Mouse (Mus musculus) embryonic fibroblast, embryonic 13.5 days (primary cell): Measurements from ENCODE around the gene 3110009E18Rik. TPM values are rescaled to one million over a fixed set of nuclear protein-coding genes. Genes with fewer than 3 reads are reported as not detected.
A peak's percentile ranks its signal among the peaks of the same experiment; 100 is the strongest.

Source experiments
- H3K27ac ChIP-seq: 2 replicates; pipeline ENCODE4 v1.5.1; 2012; ENCODE audit warnings: low read length, control low read depth, inconsistent platforms; ENCODE audit not compliant: insufficient read depth
- H3K4me1 ChIP-seq: 2 replicates; pipeline ENCODE4 v1.6.1; 2011; ENCODE audit warnings: low read length; ENCODE audit not compliant: control insufficient read depth, insufficient read depth
- H3K4me3 ChIP-seq: 2 replicates; pipeline ENCODE4 v1.5.1; 2011; ENCODE audit warnings: mild to moderate bottlenecking, control low read depth, low read length; ENCODE audit not compliant: insufficient read depth
- CTCF ChIP-seq: IDR thresholded peaks from 2 replicates; pipeline ENCODE4 v1.5.1; 2011; ENCODE audit warnings: mild to moderate bottlenecking, control low read depth, low read length, moderate library complexity, borderline replicate concordance; ENCODE audit not compliant: insufficient read depth
- POLR2A ChIP-seq: IDR thresholded peaks from 2 replicates; pipeline ENCODE4 v1.6.1; 2011; ENCODE audit warnings: low read depth, mild to moderate bottlenecking, control low read depth, low read length, moderate library complexity
- polyA plus RNA-seq: library from polyadenylated mRNA; stranded (reverse); fragments of >200 nt; gene quantifications from 2 replicates; pipeline ENCODE4 v1.2.4, GENCODE M21; 2011; ENCODE audit warnings: low read depth; ENCODE audit not compliant: missing spikeins, insufficient read length

The 3110009E18Rik gene
- polyA plus RNA-seq, 1 experiment, result 7.2 TPM

GRCm38 (mm10) chr1:120207568-120207967 lies 86.6 kb downstream of the 3110009E18Rik start:
- no peak for TF ChIP-seq POLR2A
- TF ChIP-seq CTCF, result no peak
- Histone ChIP-seq H3K4me1 (peaks cover 2% of the 10 kb centered on the region; the same call in 1 of the 2 replicates), H3K27ac (no peak overlapping the region), H3K4me3 (no peak overlapping the region)

- Histone ChIP-seq H3K27ac (no peak overlapping the region), H3K4me3 (no peak overlapping the region), H3K4me1 (peaks cover 2% of the 10 kb centered on the region; the same call in 1 of the 2 replicates)
- no peak for TF ChIP-seq CTCF
- no peak for TF ChIP-seq POLR2A
Measured at GRCm38 (mm10) chr1:120208502-120209230, 87.7 kb downstream of the 3110009E18Rik start.

- no peaks in the 10 kb centered on the region for H3K4me1 ChIP-seq
- TF ChIP-seq CTCF (no peak), POLR2A (no peak)
- no peak overlapping the region for H3K27ac ChIP-seq
- no peak overlapping the region for H3K4me3 ChIP-seq
Measured at GRCm38 (mm10) chr1:120220841-120221240, 99.9 kb downstream of the 3110009E18Rik start.

- Histone ChIP-seq H3K4me3 (no peak overlapping the region), H3K27ac (no peak overlapping the region), H3K4me1 (no peaks in the 10 kb centered on the region)
- TF ChIP-seq POLR2A, result no peak
- TF ChIP-seq CTCF, result no peak
Measured at GRCm38 (mm10) chr1:120221285-120221684, 100.3 kb downstream of the 3110009E18Rik start.

GRCm38 (mm10) chr1:120223613-120224012 lies 102.6 kb downstream of the 3110009E18Rik start:
- TF ChIP-seq CTCF (no peak), POLR2A (no peak)
- Histone ChIP-seq H3K27ac (no peak overlapping the region), H3K4me3 (no peak overlapping the region), H3K4me1 (no peaks in the 10 kb centered on the region)

GRCm38 (mm10) chr1:120229723-120230471 lies 108.9 kb downstream of the 3110009E18Rik start:
- peak overlapping the region; percentile 81 for H3K27ac ChIP-seq

GRCm38 (mm10) chr1:120231334-120231733 lies 110.3 kb downstream of the 3110009E18Rik start:
- peak; percentile 91; the same call in 1 of the 2 replicates for TF ChIP-seq CTCF
- no peak for TF ChIP-seq POLR2A
- H3K27ac ChIP-seq, result peak overlapping the region; percentile 48; the same call in 1 of the 2 replicates
- H3K4me3 ChIP-seq, result no peak overlapping the region
- H3K4me1 ChIP-seq, result no peaks in the 10 kb centered on the region

More at GRCm38 (mm10) chr1:120229723-120230471, 108.9 kb downstream of the 3110009E18Rik start:
- Histone ChIP-seq H3K4me3 (no peak overlapping the region), H3K4me1 (no peaks in the 10 kb centered on the region)
- no peak for TF ChIP-seq CTCF
- TF ChIP-seq POLR2A, result no peak

GRCm38 (mm10) chr1:120232170-120232569 lies 111.2 kb downstream of the 3110009E18Rik start:
- peak overlapping the region; percentile 48; the same call in 1 of the 2 replicates for H3K27ac ChIP-seq
- H3K4me3 ChIP-seq, result no peak overlapping the region
- no peak for TF ChIP-seq POLR2A
- peaks cover 4% of the 10 kb centered on the region; the same call in 1 of the 2 replicates for H3K4me1 ChIP-seq

- H3K27ac ChIP-seq, result peak overlapping the region; percentile 16; the same call in 1 of the 2 replicates
- TF ChIP-seq POLR2A, result no peak
- no peak for TF ChIP-seq CTCF
- peaks cover 6% of the 10 kb centered on the region; the same call in 1 of the 2 replicates for H3K4me1 ChIP-seq
- H3K4me3 ChIP-seq, result no peak overlapping the region
Measured at GRCm38 (mm10) chr1:120235631-120236215, 114.7 kb downstream of the 3110009E18Rik start.
